Mouse (Mus musculus) right cerebral cortex, adult 2 months (tissue): ENCODE data around the gene Tnnt3.
A peak's percentile ranks its signal among the peaks of the same experiment; 100 is the strongest.

Experiments used
- DNase-seq, 2 experiments: peaks; one replicate each; pipeline ENCODE4 v3.0.0; 2021 to 2022; ENCODE audit warnings: low spot score in 2 of 2

Gene Tnnt3

GRCm38 (mm10) chr7:142507453-142507852 lies 8.8 kb downstream of the Tnnt3 start:
- no peak for DNase-seq

- no peak for DNase-seq
Observed at GRCm38 (mm10) chr7:142509518-142509917, 10.9 kb downstream of the Tnnt3 start.

GRCm38 (mm10) chr7:142510021-142510777 lies 11.6 kb downstream of the Tnnt3 start:
- DNase-seq = no peak

- no peak for DNase-seq
Observed at GRCm38 (mm10) chr7:142514048-142514447, 15.4 kb downstream of the Tnnt3 start.

GRCm38 (mm10) chr7:142516221-142516978 lies 17.8 kb downstream of the Tnnt3 start:
- no peak for DNase-seq

DNA sequence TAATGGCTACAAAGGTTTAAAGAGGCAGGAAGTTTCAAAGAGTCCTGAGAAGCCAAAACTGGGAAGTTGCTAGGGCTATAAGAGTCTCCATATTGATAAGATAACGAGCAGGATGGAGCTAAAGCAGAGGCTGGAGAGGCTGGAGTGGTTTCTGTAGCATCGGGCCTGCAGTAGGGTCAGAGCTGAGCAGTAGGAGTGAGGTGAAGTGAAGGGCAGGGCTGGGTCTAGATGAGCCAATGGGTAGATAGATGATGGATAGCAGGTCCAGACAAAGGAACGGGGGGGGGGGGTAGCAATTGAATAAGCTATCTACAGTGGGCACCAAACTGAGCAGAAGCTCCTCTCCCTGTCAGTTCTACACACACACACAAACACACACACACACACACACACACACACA lies 18.9 kb downstream of the Tnnt3 start:
- no peak for DNase-seq

- no peak for DNase-seq
Observed at GRCm38 (mm10) chr7:142520331-142520730, 21.7 kb downstream of the Tnnt3 start.

DNA sequence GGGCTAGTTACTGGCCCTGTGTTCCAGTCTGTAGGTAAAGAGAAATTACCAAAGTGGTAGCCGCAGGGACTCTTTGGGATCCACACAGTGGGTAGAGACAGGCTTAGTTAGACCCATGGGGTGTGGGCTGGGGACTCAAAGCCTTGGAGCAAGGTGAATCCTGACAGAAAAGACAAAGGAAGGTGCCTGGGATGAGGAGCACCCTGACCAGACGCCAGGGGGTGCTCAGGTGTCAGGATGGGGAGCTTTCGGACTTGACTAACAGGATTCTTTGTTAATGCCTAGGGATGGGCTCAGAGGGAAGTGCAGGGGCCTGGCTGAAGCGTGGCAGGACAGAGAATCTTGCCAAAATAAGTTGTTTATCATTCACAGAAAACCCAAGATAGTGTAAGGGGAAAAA lies 23.7 kb downstream of the Tnnt3 start:
- peak in 1 of 2 experiments; percentile 20 for DNase-seq

GRCm38 (mm10) chr7:142523200-142523990 lies 24.8 kb downstream of the Tnnt3 start:
- no peak for DNase-seq

DNA sequence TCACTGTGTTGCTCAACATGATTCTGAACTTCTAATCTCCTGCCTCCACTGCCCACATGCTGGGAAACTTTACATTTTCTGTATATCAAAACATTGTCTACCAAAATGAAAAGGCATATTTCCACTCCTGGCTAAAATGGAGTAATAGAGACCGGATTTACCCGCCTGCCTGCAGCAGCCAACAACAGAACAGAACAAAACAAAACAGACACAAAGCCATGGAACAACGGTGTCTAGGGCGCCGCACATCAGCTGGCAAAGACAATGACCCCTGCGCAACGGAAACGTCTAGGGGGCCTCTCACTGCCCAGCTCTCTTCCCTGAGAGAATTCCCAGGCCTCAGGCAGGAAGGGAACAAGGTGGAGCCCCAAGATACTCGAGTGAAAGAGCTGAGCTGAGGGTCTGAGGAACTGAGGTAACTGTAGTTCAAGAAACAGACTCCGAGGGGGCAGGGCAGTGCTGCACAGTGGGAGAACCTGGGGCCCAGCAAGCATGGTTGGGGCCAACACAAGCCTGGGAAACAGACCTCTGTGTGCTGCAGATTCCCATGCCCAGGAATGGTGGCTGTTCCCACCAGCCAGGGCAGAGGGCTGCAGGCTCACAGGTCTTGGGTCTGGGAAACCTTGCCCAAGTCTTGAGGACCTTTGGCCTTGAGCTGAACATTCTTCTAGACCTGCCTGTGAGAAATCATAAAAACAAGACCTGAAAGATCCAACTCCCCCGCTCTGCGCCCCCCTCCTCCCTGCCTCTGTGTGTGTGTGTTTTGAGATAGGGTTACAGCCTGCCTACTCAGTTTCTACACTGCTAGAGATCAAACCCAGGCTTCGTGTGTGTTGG lies 26.9 kb downstream of the Tnnt3 start:
- no peak for DNase-seq

DNA sequence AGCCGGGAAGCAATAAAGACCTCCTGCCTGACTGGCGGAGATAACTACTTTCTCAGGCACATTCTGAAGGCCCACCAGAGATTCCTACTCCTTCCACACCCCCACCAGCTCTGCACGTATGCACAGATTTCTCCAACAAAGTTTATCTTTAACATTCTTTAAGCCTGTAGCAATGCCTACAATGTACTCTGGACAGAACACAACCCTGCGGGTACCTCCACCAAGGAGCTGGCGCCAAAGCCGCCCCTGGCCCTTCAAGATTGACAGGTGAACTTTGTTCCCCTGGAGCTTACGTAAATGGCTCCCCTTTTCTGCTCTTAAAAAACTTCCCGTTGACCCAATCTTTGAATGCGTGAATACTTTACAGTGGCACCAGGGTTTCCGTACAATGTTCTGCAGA lies 30.7 kb downstream of the Tnnt3 start:
- DNase-seq = no peak

DNA sequence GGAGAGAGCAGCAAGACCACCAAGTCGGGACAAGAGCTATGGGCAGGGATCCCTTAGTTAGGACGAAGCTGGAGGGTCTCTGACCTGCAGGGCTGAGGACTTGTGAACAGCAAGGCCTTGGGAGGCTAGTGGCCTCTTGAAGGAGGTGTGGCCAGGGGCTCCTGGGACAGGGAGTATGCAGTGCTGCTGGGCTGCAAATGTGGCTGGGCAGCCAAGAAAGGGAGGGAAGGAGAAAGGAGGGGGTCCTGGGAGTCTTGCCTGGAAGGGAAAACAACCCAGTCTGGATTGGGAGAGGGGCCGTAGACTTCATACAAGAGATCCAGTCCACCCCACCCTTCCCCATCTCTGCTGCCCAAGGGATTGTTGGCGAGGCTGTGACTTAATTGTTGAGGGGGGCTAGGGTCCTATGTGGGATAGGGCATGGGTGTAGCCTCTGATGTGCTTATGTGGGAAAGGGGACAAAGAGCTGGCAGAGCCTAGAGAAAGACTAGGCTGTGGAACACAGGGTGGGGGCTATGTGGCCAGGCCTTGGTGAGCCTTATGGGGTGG lies 33.4 kb downstream of the Tnnt3 start:
- DNase-seq = no peak

DNA sequence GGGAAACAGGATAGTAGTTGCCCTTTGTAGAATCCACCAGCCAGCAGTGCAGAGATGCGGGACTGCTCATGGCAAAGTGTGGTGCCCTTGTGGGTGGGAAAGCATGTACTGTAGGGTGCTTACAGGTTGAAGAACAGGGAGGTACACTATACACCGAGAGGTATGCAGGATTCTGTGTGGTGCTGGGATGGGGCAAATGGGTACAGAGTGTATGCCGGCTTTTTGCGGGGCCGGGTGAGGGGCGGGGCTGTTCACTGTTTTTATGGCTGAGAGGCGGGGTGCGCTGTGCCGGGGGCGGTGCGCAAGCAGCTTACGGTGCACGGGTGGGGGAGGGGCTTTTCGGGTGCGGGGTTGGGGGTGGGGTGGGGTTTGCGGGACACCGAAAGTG lies 34.0 kb downstream of the Tnnt3 start, which contains the start of gene Mrpl23:
Gene Mrpl23 (plus strand): TSS at position 16 of the 388 bp plus-strand sequence.
- no peak for DNase-seq

DNA sequence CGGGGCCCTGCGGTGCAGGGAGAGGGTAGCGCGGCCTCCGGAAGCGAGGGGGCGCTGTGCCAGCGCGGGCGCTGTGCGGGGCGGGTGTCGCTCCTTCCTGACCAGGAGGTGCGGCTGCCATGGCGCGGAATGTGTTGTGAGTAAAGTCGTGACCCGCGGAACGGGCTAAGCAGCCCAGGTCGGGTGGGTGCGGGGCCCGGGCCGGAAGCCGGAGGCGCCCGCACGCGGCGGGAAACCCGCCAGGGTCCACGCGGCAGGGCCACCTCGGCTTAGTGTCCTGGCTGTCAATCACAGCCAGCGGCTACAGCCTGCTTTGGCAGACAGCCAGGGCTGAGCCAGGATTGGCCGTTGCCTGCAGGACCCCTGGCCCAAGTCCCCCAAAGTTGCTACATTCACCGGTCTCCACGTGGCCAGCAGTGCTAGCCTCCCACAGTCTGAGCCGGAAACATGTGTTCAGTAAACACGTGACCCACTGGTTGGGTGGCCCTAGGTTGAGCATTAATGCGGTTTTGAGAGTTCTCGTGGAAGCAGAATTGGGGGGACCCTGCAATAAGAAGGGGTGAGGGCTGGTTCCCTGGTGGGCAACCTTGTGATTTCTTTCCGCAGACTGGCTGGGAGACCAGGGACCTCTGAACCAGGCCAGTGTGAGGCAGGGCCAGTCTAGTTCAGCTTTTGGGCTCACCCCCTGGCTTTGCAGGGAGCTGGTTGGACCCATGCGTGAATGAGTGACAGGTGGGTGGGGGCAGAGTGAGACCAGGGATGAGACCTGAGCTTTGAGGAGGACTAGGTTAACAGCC lies 34.6 kb downstream of the Tnnt3 start:
- peak; percentile 82 to 83 for DNase-seq

DNA sequence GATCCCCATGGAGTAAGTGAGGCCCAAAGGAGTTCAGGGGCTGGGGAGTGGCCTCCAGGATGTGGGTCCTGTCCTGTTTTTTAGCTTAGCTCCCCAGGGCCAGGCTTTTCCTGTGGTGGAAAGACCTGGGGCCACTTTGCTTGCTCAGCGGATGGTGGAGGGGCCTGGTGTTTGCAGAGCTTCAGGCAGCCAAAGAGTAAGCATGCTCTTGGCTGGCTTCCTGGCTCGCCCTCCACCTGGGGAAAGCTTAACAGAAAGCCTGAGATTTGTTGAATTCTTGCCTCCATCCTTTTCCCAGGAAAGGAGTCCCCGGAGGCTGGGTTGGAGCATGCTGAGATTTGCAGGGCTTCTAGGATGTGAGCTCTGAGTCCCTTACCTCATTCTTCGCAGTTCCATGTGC lies 36.5 kb downstream of the Tnnt3 start:
- DNase-seq = no peak

DNA sequence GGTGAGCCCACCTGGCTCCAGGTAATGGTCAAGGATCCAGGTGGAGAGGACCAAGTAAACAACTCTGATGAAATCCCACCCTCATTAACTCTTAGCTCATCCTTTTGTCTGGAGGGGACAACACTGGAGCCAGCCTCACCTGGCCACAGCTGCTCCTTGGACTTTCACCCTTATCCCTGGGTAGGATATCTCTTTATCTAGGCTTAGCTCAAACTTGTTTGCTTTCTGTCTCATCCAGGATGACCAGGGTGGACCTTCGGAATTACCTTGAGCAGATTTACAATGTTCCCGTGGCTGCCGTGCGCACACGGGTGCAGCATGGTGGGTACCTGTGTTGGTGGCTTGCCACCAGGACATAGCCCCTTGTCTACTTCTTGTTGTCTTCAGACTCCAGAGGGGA lies 37.2 kb downstream of the Tnnt3 start:
- DNase-seq = no peak

DNA sequence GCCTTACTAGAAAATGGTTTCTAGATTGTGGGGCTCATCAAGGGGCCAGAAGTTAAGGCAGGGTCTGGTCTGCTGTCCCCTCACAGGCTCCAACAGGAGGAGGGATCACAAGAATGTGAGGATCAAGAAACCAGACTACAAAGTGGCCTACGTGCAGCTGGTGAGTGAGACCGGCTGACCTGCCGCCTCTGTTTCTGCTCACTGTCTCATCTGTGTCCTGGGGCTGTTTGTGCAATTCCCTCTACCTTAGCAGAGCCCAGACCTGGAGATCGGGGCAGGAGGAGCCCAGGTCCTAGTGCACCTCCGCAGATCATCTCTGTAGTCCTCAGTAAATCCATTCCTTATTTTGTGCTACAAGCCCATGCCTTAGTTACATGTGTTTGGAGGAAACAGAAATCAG lies 38.5 kb downstream of the Tnnt3 start:
- no peak for DNase-seq

- DNase-seq = peak; percentile 49 to 66
Observed at GRCm38 (mm10) chr7:142537879-142538278, 39.2 kb downstream of the Tnnt3 start.

DNA sequence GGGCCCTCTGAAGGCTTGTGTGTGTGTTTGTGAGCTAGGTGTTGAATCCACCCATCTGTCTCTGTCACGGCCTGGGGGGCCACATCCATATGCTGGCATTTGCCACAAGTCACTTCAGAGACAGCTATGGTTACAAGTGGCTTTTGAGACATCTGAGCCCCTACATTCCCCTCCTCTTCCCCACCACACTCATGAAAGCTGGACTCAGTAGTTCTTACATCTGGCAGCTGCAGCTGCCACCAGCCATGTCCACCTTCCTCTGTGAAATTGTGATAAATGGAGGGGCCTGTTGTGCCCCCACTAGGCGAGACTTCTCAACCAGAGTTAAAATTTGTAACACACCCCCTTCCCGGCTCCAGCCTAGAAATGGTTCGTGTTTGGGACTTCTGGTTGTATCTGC lies 39.7 kb downstream of the Tnnt3 start:
- no peak for DNase-seq

DNA sequence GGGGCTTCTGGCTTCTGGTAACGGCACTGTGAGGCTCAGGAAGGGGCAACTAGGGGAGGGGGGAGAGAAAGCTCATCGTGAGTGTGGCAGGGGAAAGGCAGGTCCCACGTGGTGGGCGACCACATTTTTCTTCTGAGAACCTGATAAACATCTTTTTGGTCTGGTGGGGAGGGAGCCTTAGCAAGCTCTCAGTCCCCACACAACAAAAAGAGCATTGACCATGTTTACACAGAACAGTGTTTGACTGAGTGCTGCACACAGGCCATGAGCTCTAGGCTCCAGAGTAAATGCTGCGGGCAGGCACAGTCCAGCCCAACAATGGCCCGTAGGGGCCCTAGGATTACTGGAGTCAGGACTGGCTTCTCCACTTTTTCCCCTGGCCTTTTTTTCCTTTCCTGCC lies 40.1 kb downstream of the Tnnt3 start:
- no peak for DNase-seq
